Mouse (Mus musculus) stomach, embryonic 16.5 days (tissue): ENCODE measurements at regions not wholly inside any gene's neighbourhood (a gene's known extent, or its start where the extent isn't known, plus 50 kb on each side); places are given as distances from the start of the nearest gene placed in this dataset.
A peak's percentile ranks its signal among the peaks of the same experiment; 100 is the strongest.

Experiments used
- ATAC-seq: fragments of 200-750 bp; cut with Nextera tagmentation; 2 replicates; pipeline ENCODE4 v1.8.0; 2017; ENCODE audit warnings: moderate number of reproducible peaks, moderate TSS enrichment; ENCODE audit not compliant: insufficient read depth, low FRiP score
- H3K27ac ChIP-seq: fragments of 300-500 bp; sonication (generic); 2 replicates; pipeline ENCODE4 v1.5.1; 2014; ENCODE audit warnings: low read length
- H3K27me3 ChIP-seq: fragments of 300-500 bp; sonication (generic); 2 replicates; pipeline ENCODE4 v1.6.1; 2014; ENCODE audit warnings: low read length, control low read depth, mixed read lengths; ENCODE audit not compliant: control insufficient read depth, insufficient read depth
- H3K36me3 ChIP-seq: fragments of 300-500 bp; sonication (generic); 2 replicates; pipeline ENCODE4 v1.6.1; 2014; ENCODE audit warnings: low read length; ENCODE audit not compliant: control insufficient read depth, insufficient read depth
- H3K4me1 ChIP-seq: fragments of 300-500 bp; sonication (generic); 2 replicates; pipeline ENCODE4 v1.6.1; 2014; ENCODE audit warnings: low read length, control low read depth, mixed read lengths; ENCODE audit not compliant: control insufficient read depth, insufficient read depth
- H3K4me2 ChIP-seq: fragments of 300-500 bp; sonication (generic); 2 replicates; pipeline ENCODE4 v1.6.1; 2014; ENCODE audit warnings: low read depth, low read length, mixed read lengths
- H3K4me3 ChIP-seq: fragments of 300-500 bp; sonication (generic); replicated peaks from 2 replicates; pipeline ENCODE4 v1.5.1; 2014; ENCODE audit warnings: mild to moderate bottlenecking, low read length
- H3K9ac ChIP-seq: fragments of 300-500 bp; sonication (generic); 2 replicates; pipeline ENCODE4 v1.6.1; 2014; ENCODE audit warnings: low read length
- H3K9me3 ChIP-seq: fragments of 300-500 bp; sonication (generic); replicated peaks from 2 replicates; pipeline ENCODE4 v1.6.1; 2016; ENCODE audit warnings: low read length, control low read depth; ENCODE audit not compliant: control insufficient read depth
- WGBS: fragments of 180-500 bp; shearing (Covaris S2); extraction: QIAGEN DNeasy Blood & Tissue Kit; methylation state at CpG from one replicate; pipeline ENCODE4 v1.1.7; 2014; 5-methylcytosine and 5-hydroxymethylcytosine counted together

DNA sequence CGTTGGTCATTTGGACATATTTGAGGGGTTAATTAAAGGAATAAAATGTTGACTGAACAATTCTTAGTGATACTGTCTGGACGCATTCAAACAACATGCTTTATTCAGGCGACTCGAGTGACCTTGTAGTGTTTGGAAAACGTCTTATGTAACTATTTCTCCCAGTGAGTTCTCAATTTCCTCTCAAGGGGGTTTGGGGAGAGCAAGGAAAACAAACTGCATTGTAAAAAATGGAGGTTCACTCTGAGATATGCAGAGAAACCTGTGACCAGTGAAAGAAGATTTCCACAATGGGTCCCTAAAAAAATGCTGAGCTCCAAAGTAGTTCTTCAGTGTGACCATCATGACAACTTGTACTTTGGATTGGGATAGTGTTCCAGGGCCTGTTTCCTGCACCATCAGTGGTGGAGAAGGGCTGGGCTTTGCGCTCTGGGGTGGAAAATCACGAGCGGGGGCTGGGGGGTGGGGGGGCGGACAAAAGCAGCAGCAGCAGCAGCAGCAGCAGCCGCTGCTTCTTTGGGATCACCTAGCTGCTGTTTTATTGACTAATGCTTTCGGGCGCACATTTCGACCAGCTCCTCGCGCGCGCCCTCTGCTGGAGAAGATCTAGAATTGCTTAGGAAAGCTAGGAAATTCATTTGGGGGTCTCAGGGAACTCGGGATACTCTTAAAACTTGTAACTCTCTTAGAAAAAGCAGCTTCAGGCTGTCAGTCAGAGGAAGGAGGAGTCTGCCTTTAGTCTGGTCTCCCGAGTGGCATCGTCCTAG is 100.6 kb upstream of the Ralgapa2 start:
- Histone ChIP-seq H3K4me2 (peak overlapping the region; percentile 44), H3K4me3 (peak overlapping the region; percentile 18; the same call in 1 of the 2 replicates)
- ATAC-seq, result no peak

DNA sequence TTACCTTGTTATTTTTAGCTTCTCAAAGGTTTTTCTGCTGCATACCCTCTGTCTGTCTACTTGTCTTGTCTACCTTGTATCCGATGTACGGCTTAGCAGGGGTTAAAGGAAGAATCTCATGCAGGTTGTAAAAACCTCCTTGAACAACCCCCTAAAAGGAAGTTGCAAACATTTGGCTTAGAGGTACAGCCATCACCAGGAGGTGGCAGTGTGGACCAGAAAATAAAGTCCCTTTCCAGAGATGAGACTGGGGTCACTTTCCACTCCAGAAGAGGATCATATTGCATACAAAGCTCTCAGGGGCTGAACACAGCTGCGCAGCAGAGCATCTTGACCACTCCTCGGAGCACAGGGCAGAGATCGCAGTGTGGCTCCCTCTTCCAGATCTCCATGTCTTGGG is 109.0 kb upstream of the Ralgapa2 start:
- peak; percentile 74; the same call in 1 of the 2 replicates for ATAC-seq
- WGBS, result 12% methylated on average over 5 of the region's 5 CpGs
- Histone ChIP-seq H3K27me3 (no peaks in the 10 kb centered on the region), H3K4me1 (no peaks in the 10 kb centered on the region), H3K27ac (no peak overlapping the region), H3K4me2 (no peak overlapping the region), H3K9ac (no peak overlapping the region), H3K36me3 (no peaks in the 10 kb centered on the region), H3K9me3 (no peaks in the 10 kb centered on the region), H3K4me3 (no peak overlapping the region)

More for the DNA sequence above, 100.6 kb upstream of the Ralgapa2 start:
- Histone ChIP-seq H3K27ac (no peak overlapping the region), H3K9me3 (no peaks in the 10 kb centered on the region), H3K9ac (no peak overlapping the region), H3K27me3 (no peaks in the 10 kb centered on the region), H3K4me1 (peaks cover 3% of the 10 kb centered on the region; the same call in 1 of the 2 replicates), H3K36me3 (no peaks in the 10 kb centered on the region)
- 5% methylated on average over 20 of the region's 20 CpGs for WGBS

DNA sequence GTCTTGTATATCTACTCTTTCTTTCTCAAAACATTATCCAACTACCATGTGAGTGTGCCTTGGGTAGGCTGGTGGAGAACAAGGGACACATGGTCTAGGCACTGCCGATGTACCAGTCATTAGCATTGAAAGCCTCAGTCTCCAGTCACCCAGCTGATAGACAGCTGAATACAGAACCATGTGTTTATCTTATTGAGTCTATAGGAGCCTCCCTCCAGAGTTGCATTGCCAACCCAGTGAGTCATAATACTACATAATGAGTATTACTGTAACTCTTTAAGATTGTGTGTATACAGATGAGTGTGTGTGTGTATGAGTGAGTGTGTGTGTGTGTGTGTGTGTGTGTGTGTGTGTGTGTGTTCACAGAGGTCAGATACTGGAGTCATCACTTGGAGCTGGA is 110.9 kb upstream of the Ralgapa2 start:
- Histone ChIP-seq H3K9me3 (no peaks in the 10 kb centered on the region), H3K27me3 (no peaks in the 10 kb centered on the region), H3K4me3 (no peak overlapping the region), H3K36me3 (no peaks in the 10 kb centered on the region), H3K9ac (no peak overlapping the region), H3K4me1 (no peaks in the 10 kb centered on the region), H3K27ac (no peak overlapping the region), H3K4me2 (no peak overlapping the region)
- no peak; the same call in 1 of the 2 replicates for ATAC-seq
- WGBS, result 77% methylated on average over 1 of the region's 1 CpGs

DNA sequence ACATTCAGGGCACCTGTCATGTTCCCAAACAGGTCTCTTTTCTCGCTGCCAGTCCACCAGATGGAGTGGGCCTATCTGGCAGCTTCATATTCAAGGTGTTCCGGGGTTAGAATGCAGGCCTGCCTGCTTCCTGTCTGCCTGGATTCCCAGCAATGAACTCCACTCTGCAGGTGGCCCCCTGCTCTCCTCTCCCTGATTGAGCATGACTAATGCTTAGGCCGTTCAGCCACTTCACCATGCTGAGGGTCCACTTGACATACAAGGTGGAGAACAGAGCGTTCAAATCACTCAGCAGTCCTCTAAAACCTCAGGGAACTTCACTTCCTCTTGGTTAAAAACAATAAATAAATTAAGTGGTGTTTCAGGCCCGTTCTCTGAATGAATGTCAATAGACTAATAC is 112.1 kb upstream of the Ralgapa2 start:
- no peak for ATAC-seq
- no peaks in the 10 kb centered on the region for H3K27me3 ChIP-seq
- no peak overlapping the region for H3K4me2 ChIP-seq
- no peak overlapping the region for H3K4me3 ChIP-seq
- no peaks in the 10 kb centered on the region for H3K36me3 ChIP-seq
- H3K27ac ChIP-seq, result no peak overlapping the region
- H3K9ac ChIP-seq, result no peak overlapping the region
- no peaks in the 10 kb centered on the region for H3K4me1 ChIP-seq
- H3K9me3 ChIP-seq, result no peaks in the 10 kb centered on the region
- 63% methylated on average over 5 of the region's 5 CpGs for WGBS

DNA sequence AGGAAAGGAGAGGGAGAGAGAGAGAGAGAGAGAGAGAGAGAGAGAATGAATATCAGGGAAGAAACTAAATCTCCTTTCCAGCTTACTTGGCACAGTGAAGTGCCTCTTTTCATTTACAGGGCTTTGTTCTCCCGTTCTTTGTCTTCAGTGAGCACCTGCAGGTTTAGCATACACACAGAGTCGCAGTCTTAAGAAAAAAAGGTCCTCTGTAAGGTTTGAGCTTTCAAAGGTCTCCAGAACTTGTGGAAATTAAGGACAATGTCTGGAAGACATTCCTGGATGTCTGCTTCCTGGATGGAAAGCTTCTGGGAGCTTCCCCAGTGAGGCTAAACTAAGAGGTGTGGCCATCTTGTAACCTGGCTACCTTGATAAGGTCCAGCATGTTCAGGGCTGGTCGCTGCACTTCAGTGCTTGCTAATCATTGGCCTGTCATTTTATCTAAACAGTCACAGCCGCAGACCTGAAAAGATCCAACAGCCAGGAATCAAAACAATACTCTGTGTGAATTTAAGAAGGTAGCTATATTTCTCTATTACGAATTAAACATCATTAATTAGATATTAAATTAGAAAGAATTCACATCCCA is 113.1 kb upstream of the Ralgapa2 start:
- no peaks in the 10 kb centered on the region for H3K27me3 ChIP-seq
- no peak overlapping the region for H3K27ac ChIP-seq
- H3K36me3 ChIP-seq, result no peaks in the 10 kb centered on the region
- H3K9ac ChIP-seq, result no peak overlapping the region
- WGBS, result 27% methylated on average over 5 of the region's 5 CpGs
- no peak overlapping the region for H3K4me2 ChIP-seq
- ATAC-seq, result no peak
- H3K9me3 ChIP-seq, result no peaks in the 10 kb centered on the region
- H3K4me3 ChIP-seq, result no peak overlapping the region
- no peaks in the 10 kb centered on the region for H3K4me1 ChIP-seq

DNA sequence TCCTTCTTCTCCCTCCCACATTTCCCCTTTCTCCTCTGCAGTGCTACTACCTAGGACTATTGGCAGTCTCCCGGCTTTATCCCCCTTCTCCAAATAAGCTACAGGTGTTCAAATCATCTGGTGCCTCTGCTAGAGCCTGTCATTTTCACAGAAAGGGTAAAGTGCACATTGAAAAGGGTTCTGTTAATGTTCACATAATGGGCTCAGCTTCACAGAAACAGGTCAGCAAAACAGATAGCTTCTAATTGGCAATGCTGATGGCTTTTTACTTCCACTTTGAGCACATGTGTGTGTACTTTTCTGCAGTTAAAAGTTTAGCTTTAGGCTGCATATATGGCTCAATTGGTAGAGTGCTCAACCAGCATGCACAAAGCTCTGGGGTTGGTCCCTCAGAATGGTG is 114.4 kb upstream of the Ralgapa2 start:
- H3K4me1 ChIP-seq, result no peaks in the 10 kb centered on the region
- H3K27me3 ChIP-seq, result no peaks in the 10 kb centered on the region
- no peaks in the 10 kb centered on the region for H3K9me3 ChIP-seq
- no peak for ATAC-seq
- H3K9ac ChIP-seq, result no peak overlapping the region
- H3K36me3 ChIP-seq, result no peaks in the 10 kb centered on the region
- H3K4me3 ChIP-seq, result no peak overlapping the region
- 21% methylated on average over 1 of the region's 1 CpGs for WGBS
- no peak overlapping the region for H3K4me2 ChIP-seq
- H3K27ac ChIP-seq, result no peak overlapping the region

DNA sequence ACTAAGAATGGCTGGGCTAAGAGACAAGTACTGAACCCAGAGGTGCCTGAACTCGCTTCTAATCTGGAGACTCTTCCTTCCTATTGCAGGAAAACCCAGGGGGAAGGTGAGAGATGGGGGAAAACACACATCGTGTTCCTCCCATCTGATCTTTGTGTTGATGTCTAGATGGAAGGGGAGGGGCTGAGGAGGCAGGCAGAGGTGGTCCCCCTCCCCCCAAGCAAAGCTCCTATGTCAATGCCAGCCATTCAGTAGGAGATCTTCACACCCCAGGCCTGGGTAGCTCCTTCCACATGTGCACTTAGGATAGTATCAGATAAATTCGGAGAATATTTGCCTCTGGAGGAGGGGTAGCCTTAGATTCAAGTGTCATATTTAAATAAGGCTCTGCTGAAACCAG is 118.0 kb upstream of the Ralgapa2 start:
- H3K4me3 ChIP-seq, result no peak overlapping the region
- no peaks in the 10 kb centered on the region for H3K4me1 ChIP-seq
- no peaks in the 10 kb centered on the region for H3K36me3 ChIP-seq
- H3K4me2 ChIP-seq, result no peak overlapping the region
- no peak overlapping the region for H3K27ac ChIP-seq
- no peak for ATAC-seq
- no peak overlapping the region for H3K9ac ChIP-seq
- 60% methylated on average over 3 of the region's 3 CpGs for WGBS
- no peaks in the 10 kb centered on the region for H3K27me3 ChIP-seq
- no peaks in the 10 kb centered on the region for H3K9me3 ChIP-seq

DNA sequence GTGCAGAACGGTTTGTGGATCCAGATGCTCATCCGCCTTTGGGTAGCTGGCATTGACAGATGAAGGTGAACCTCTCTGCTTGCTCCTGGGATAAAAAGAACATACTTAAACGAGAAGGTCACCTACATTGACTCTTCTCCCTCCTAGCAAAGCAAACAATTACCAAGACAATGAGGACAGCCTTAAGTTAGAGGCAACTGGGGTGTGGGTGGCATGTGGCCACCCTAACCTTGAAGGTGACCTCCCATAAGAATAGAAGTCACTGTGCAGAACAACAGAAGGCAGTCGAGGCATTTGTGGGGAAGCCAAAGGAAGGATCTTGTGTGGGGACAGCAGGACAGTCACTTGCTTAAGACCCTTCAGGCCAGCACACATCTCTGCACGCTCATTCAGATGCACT is 119.0 kb upstream of the Ralgapa2 start:
- no peak overlapping the region for H3K4me3 ChIP-seq
- no peak overlapping the region for H3K9ac ChIP-seq
- H3K9me3 ChIP-seq, result no peaks in the 10 kb centered on the region
- H3K36me3 ChIP-seq, result no peaks in the 10 kb centered on the region
- H3K4me2 ChIP-seq, result no peak overlapping the region
- no peaks in the 10 kb centered on the region for H3K4me1 ChIP-seq
- no peaks in the 10 kb centered on the region for H3K27me3 ChIP-seq
- no peak for ATAC-seq
- H3K27ac ChIP-seq, result no peak overlapping the region
- WGBS, result 66% methylated on average over 5 of the region's 5 CpGs

DNA sequence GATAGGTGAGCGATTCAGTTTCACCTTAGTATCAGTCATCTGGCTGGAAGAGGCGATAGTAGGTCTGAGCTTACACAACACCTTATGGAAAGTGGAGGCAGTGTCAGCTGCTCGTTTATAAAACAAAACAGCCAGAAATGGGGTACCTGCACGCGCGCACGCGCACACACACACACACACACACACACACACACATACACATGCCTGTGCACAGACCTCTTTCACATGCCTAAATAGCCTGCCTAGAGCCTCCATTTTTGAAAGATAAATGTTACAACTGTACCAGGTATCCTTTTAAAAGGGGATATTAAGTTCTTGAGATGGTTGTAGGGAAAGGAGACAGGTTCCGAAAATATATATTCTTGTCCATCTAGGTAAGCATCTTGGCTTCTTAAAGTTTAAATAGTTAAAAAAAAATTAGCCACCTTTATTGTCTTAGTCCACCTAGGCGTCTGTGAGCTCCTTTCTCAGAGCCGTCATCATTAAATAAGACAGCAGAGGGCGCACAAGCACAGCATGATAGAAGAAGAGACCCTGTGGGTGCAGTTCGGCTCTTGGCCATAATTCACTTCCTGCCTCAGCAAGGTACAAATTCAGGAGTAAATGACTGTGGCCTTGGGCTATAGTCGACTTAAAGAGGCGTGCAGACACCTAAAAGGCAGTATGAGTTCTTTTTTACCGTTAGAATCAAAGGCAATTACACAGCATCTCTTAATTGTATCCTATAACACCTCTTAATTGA is 121.4 kb upstream of the Ralgapa2 start:
- Histone ChIP-seq H3K4me2 (no peak overlapping the region), H3K27ac (no peak overlapping the region), H3K27me3 (no peaks in the 10 kb centered on the region), H3K4me1 (no peaks in the 10 kb centered on the region), H3K36me3 (no peaks in the 10 kb centered on the region), H3K9ac (no peak overlapping the region), H3K4me3 (no peak overlapping the region), H3K9me3 (no peaks in the 10 kb centered on the region)
- ATAC-seq, result no peak
- WGBS, result 48% methylated on average over 16 of the region's 16 CpGs
